Mouse (Mus musculus) neural tube, embryonic 13.5 days (tissue): ENCODE measurements around the gene Reep1. TPM values are rescaled to one million over a fixed set of nuclear protein-coding genes. Genes with fewer than 3 reads are reported as not detected.

Experiments
- ATAC-seq: fragments of 200-750 bp; cut with Nextera tagmentation; 2 replicates; pipeline ENCODE4 v1.8.0; 2017; ENCODE audit warnings: low read depth, mild to moderate bottlenecking, moderate TSS enrichment, moderate library complexity
- H3K27ac ChIP-seq: fragments of 300-500 bp; sonication (generic); replicated peaks from 2 replicates; pipeline ENCODE4 v1.5.1; 2015; ENCODE audit warnings: moderate library complexity, mild to moderate bottlenecking, inconsistent platforms
- H3K27me3 ChIP-seq: fragments of 300-500 bp; sonication (generic); 2 replicates; pipeline ENCODE4 v1.6.1; 2015; ENCODE audit warnings: mild to moderate bottlenecking, inconsistent platforms
- H3K36me3 ChIP-seq: fragments of 300-500 bp; sonication (generic); 2 replicates; pipeline ENCODE4 v1.6.1; 2015; ENCODE audit warnings: mild to moderate bottlenecking, inconsistent platforms
- H3K4me1 ChIP-seq: fragments of 300-500 bp; sonication (generic); replicated peaks from 2 replicates; pipeline ENCODE4 v1.6.1; 2015; ENCODE audit warnings: inconsistent platforms
- H3K4me2 ChIP-seq: fragments of 300-500 bp; sonication (generic); 2 replicates; pipeline ENCODE4 v1.6.1; 2015; ENCODE audit warnings: inconsistent platforms, mild to moderate bottlenecking, moderate library complexity
- H3K4me3 ChIP-seq: fragments of 300-500 bp; sonication (generic); 2 replicates; pipeline ENCODE4 v1.5.1; 2015; ENCODE audit warnings: mild to moderate bottlenecking, inconsistent platforms
- H3K9ac ChIP-seq: fragments of 300-500 bp; sonication (generic); 2 replicates; pipeline ENCODE4 v1.6.1; 2015; ENCODE audit warnings: moderate library complexity, mild to moderate bottlenecking, inconsistent platforms
- H3K9me3 ChIP-seq: fragments of 300-500 bp; sonication (generic); 2 replicates; pipeline ENCODE4 v1.6.1; 2016; ENCODE audit warnings: inconsistent platforms
- WGBS: fragments of 180-500 bp; shearing (Covaris S2); methylation state at CpG from one replicate; pipeline ENCODE4 v1.1.7; 2015; 5-methylcytosine and 5-hydroxymethylcytosine counted together
- polyA plus RNA-seq: library from polyadenylated mRNA; unstranded; fragments of >200 nt; fragmentation: Nextera tagmentation; extraction: Ambion mirVana; gene quantifications from 2 replicates; pipeline ENCODE4 v1.2.1, GENCODE M21; 2015

Gene Reep1
- polyA plus RNA-seq, 1 experiment from 2014 or later: 248 TPM

DNA sequence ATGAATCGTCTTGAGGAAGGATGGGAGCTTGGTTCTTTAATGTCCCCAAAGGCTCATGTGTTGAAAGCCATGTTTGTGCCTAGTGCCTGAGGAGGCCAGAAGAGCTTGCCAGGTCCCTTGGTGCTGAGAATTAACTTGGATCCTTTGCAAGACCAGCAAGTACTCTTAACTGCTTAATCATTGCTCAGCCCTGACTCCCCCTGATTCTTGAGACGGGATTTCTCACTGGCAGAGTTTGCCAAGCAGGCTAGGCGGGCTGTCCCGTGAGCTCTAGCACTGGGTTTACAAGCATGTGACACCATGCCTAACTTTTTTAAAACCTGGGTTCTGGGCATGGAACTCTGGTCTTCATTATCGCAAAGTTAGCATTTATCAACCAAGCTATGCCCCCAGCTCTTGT, 7.6 kb downstream of the Reep1 start:
- no peaks in the 10 kb centered on the region for H3K27me3 ChIP-seq
- no peak for ATAC-seq
- no peak overlapping the region for H3K9ac ChIP-seq
- 85% methylated on average over 5 of the region's 5 CpGs for WGBS
- no peak overlapping the region for H3K27ac ChIP-seq
- H3K4me2 ChIP-seq: no peak overlapping the region
- peaks cover 13% of the 10 kb centered on the region for H3K36me3 ChIP-seq
- H3K9me3 ChIP-seq: no peaks in the 10 kb centered on the region
- H3K4me3 ChIP-seq: no peak overlapping the region
- peaks cover 33% of the 10 kb centered on the region for H3K4me1 ChIP-seq

DNA sequence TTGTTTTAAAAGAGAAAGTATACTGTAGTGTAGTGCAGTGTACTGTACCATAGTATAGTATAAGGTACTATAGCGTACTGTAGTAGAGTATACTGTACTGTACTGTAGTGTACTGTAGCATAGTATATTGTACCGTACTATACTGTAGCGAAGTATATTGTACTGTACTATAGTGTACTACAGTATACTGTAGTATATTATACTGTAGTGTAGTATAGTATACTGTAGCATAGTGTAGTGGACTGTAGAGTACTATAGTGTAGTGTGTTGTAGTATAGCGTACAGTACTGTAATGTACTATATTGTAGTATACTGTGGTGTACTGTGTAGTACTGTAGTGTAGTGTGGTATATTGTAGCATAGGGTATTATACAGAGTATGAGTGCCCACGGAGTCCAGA, 9.1 kb downstream of the Reep1 start:
- WGBS: 95% methylated on average over 5 of the region's 5 CpGs
- Histone ChIP-seq H3K4me2 (no peak overlapping the region), H3K36me3 (peaks cover 5% of the 10 kb centered on the region; the same call in 1 of the 2 replicates), H3K27ac (no peak overlapping the region), H3K9ac (no peak overlapping the region), H3K4me1 (peaks cover 20% of the 10 kb centered on the region), H3K4me3 (no peak overlapping the region), H3K9me3 (no peaks in the 10 kb centered on the region), H3K27me3 (no peaks in the 10 kb centered on the region)
- ATAC-seq: no peak

DNA sequence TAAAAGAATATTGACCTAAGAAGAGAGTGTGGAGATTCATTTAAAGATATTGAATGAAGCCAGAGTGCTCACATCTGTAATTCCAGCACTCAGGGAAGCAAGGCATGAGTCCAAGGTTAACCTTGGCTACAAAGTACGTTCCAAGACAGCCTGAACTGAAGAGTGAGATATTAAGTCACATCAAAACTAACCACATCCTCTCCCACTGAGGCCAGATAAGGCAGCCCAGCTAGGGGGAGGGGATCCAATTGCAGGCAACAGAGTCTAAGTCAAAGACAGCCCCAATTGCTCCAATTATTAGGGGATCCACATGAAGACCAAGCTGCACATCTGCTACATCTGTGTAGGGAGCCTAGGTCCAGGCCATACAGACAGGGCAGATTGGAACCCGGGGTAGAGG, 11.0 kb downstream of the Reep1 start:
- Histone ChIP-seq H3K4me1 (peaks cover 39% of the 10 kb centered on the region), H3K9ac (no peak overlapping the region), H3K9me3 (no peaks in the 10 kb centered on the region), H3K27ac (no peak overlapping the region), H3K4me2 (no peak overlapping the region), H3K4me3 (no peak overlapping the region), H3K27me3 (no peaks in the 10 kb centered on the region), H3K36me3 (no peaks in the 10 kb centered on the region)
- WGBS: 88% methylated on average over 2 of the region's 2 CpGs
- no peak for ATAC-seq

DNA sequence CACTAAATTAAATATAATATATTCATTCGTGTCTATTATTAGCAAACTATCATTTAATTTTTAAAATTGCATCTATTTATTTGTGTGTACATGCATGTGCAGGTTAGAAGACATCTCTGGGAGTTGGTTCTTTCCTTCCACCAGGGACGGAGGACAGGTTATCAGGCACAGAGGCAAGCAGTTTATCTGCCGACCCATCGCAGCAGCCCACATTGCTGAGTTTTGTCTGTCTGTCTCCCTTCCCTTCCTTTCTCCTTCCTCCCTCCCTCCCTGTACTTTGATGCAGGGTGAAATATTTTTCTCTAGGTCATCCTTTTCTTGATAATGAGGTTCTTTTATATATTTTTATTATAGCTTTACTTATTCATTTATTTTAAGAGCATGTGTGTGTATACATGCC, 11.9 kb downstream of the Reep1 start:
- Histone ChIP-seq H3K9me3 (no peaks in the 10 kb centered on the region), H3K27ac (no peak overlapping the region), H3K4me3 (no peak overlapping the region), H3K27me3 (no peaks in the 10 kb centered on the region), H3K9ac (no peak overlapping the region), H3K4me1 (peaks cover 49% of the 10 kb centered on the region), H3K36me3 (no peaks in the 10 kb centered on the region), H3K4me2 (no peak overlapping the region)
- ATAC-seq: no peak
- 88% methylated on average over 4 of the region's 4 CpGs for WGBS

DNA sequence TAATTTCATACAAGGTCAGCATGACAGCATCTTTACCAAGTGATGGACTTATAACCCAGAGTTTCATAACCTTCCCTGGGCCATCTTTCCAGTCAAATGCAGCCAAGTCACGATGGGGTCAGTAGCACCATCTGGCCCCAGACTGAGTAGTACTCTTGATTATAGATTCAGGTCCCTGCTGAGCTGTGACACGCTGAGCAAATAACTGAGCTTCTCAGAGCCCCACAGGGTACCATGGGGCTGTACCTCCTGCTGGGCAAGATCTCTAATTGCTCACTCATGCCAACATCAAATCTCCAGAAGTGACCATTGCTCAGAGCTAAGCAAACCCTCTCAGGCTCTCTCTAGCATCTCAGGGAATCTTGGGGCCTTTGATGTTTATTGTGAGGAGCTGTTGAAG, 15.6 kb downstream of the Reep1 start:
- Histone ChIP-seq H3K27me3 (no peaks in the 10 kb centered on the region), H3K4me2 (no peak overlapping the region), H3K27ac (no peak overlapping the region), H3K36me3 (no peaks in the 10 kb centered on the region), H3K9ac (no peak overlapping the region), H3K4me3 (no peak overlapping the region), H3K9me3 (no peaks in the 10 kb centered on the region), H3K4me1 (peaks cover 31% of the 10 kb centered on the region)
- ATAC-seq: no peak
- WGBS: 9% methylated on average over 2 of the region's 2 CpGs

DNA sequence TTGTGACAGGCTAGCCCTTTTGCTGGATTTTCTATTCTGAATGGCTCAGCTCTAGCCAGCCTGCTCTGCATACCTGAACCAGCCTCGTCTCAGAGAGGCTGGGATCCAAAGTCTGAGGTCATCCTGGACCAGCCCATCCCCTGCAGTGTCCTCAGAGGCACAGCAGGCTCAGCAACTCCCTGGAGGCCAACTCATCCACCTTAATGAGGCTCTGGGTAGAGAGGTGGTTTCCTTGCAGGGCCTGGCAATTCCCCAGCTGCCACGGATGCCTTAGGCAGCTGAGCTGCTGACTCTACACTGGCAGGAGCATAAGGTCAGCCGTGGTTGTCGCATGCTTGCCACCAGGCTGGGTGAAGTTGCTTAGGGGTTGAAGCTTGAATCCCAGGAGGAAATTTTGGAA, 16.2 kb downstream of the Reep1 start:
- Histone ChIP-seq H3K36me3 (no peaks in the 10 kb centered on the region), H3K9me3 (no peaks in the 10 kb centered on the region), H3K4me1 (peaks cover 31% of the 10 kb centered on the region), H3K4me3 (no peak overlapping the region), H3K27ac (no peak overlapping the region), H3K27me3 (no peaks in the 10 kb centered on the region), H3K9ac (no peak overlapping the region), H3K4me2 (no peak overlapping the region)
- peak; percentile 34; the same call in 1 of the 2 replicates for ATAC-seq
- 45% methylated on average over 4 of the region's 4 CpGs for WGBS

DNA sequence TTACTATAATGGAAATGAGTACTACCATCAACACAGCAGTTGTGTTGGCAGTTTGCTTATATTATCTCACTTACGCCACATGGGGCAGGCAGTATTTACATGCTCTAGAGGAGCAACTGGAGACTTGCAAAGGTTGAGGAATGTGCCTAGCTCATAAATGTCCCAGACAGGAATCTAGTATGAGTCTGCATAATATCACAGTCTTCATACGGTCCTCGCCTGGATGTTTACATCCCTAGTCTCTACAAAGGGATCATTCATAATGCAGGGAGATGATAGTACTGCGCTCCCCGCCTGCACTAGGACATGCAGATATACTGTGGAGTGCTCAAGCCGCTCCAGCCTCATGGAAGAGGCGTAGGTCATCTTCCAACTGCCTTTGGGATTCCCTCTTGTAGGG, 19.3 kb downstream of the Reep1 start:
- Histone ChIP-seq H3K27me3 (no peaks in the 10 kb centered on the region), H3K4me2 (no peak overlapping the region), H3K4me1 (peaks cover 28% of the 10 kb centered on the region), H3K9me3 (no peaks in the 10 kb centered on the region), H3K9ac (no peak overlapping the region), H3K4me3 (no peak overlapping the region), H3K27ac (no peak overlapping the region), H3K36me3 (no peaks in the 10 kb centered on the region)
- ATAC-seq: no peak
- 91% methylated on average over 7 of the region's 7 CpGs for WGBS

DNA sequence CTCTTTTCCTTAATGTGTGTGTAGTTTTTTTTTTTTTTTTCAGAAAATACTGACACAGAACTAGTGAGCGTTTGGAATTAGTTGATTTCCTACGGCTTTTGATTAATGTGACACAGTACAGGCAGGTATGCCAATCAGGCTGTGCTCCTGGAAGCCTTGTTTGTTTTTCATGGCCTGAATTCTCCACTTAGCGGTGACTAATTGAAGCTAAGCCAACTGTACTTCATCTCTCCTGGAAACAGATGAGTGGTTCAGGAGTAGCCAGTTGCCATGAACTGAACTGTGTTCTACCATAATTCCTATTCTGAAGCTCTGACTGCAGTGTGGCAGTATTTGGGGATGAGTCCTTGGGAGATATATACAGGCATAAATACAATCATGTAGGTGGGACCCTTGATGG, 20.9 kb downstream of the Reep1 start:
- no peak for ATAC-seq
- Histone ChIP-seq H3K27ac (no peak overlapping the region), H3K36me3 (no peaks in the 10 kb centered on the region), H3K4me1 (peaks cover 12% of the 10 kb centered on the region), H3K4me2 (no peak overlapping the region), H3K9ac (no peak overlapping the region), H3K4me3 (no peak overlapping the region), H3K27me3 (no peaks in the 10 kb centered on the region), H3K9me3 (no peaks in the 10 kb centered on the region)
- 92% methylated on average over 3 of the region's 3 CpGs for WGBS

DNA sequence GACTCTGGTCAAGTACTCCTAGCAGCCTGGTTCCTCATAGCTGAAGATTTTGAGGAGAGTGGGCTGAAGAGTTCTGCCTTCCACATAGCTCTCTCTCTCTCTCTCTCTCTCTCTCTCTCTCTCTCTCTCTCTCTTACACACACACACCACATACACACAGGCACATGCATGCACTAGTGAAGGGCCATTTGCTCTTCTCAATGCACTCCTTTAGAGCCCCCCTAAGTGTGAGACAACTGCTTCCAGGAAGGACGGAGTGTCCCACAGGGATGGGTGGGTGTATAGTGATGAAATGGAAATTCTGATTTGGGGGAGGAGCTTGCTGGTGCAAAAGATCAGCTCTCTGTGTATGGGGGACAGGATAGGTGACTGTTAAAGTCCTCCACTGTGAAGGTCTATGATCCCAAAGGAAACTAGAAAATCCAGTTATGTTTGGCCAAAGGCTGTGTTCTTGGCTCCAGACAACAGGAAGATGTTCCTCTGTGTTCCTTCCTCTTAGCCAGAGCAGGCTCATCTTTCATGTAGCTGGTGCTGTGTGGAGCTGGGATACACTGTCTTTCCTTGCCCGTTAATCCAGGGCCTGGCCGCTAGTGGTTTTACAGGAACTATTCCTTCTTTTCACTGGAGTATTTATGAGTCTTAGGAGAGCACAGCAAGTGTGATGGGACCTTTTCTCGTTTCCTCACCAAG, 27.7 kb downstream of the Reep1 start:
- peak overlapping the region; percentile 33 for H3K27ac ChIP-seq
- no peaks in the 10 kb centered on the region for H3K36me3 ChIP-seq
- ATAC-seq: no peak
- H3K27me3 ChIP-seq: no peaks in the 10 kb centered on the region
- H3K9ac ChIP-seq: no peak overlapping the region
- no peak overlapping the region for H3K4me2 ChIP-seq
- 38% methylated on average over 4 of the region's 4 CpGs for WGBS
- H3K4me3 ChIP-seq: no peak overlapping the region
- peaks cover 45% of the 10 kb centered on the region for H3K4me1 ChIP-seq
- H3K9me3 ChIP-seq: no peaks in the 10 kb centered on the region

DNA sequence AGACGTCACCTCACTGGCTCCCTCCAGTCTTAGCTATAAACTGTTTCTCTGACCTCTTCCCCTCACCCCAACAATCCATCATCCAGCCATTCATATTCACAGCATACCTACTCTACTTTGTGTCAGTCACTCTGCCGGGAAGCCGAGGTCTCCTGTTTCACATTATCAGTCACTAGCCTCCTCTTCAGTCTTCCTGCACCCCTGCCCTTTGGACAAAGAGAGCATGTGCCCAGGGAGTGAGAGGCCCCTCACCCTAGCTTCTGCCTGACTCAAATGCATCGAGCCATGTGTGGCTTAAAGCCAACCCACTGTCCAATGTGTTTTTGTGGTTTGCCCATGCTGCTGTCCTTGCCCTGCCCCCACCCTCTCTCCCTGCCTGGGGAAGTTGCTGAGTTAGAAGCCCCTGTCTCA, 28.2 kb downstream of the Reep1 start:
- Histone ChIP-seq H3K4me2 (no peak overlapping the region), H3K36me3 (no peaks in the 10 kb centered on the region), H3K4me1 (peaks cover 50% of the 10 kb centered on the region), H3K9me3 (no peaks in the 10 kb centered on the region), H3K9ac (no peak overlapping the region), H3K4me3 (no peak overlapping the region), H3K27me3 (no peaks in the 10 kb centered on the region), H3K27ac (peak overlapping the region; percentile 33; the same call in 1 of the 2 replicates)
- 13% methylated on average over 4 of the region's 4 CpGs for WGBS
- ATAC-seq: no peak

DNA sequence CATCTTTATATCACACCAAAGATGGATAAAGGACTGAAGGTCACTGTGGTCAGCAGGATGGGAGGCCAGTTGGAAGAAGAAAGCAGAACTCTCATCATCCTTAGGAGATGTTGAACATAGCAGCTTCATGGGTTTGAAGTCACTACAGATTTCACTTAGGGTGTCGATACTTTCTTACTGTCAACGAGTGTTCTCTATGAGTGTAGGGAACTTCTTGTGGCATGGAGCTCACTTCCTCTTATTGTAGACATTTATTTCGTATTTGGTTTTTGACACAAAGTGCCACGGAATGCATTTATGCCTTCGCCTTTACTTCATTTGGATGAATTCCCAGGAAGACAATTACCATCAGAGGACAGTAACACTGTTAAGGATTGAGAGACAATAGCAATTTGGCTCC, 28.7 kb downstream of the Reep1 start:
- H3K27ac ChIP-seq: 0 out of 2 replicates have a peak overlapping the region, but pooled peaks have one; percentile 33
- WGBS: 86% methylated on average over 5 of the region's 5 CpGs
- H3K9me3 ChIP-seq: no peaks in the 10 kb centered on the region
- H3K36me3 ChIP-seq: no peaks in the 10 kb centered on the region
- H3K9ac ChIP-seq: no peak overlapping the region
- ATAC-seq: no peak
- peaks cover 55% of the 10 kb centered on the region for H3K4me1 ChIP-seq
- H3K4me2 ChIP-seq: no peak overlapping the region
- no peaks in the 10 kb centered on the region for H3K27me3 ChIP-seq
- H3K4me3 ChIP-seq: no peak overlapping the region

DNA sequence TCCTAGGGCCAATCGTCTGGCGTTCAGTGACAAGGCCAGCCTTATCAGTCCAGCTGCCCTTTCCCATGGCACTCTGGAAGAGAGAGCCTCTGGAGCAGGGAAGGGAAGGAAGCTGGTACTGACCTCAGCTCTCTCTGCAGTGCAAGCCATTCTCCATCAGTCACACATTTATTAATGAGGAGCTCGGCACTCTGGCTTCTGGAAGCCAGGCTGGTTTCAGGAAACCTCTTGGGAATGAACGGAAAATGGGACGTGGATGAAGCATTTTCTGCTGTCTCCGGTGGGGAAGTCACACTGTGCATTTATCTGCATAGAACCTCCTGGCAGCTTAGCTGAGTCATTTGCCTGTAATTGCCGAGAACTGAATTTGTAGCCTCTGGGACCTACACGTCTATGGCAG, 29.8 kb downstream of the Reep1 start:
- Histone ChIP-seq H3K9ac (no peak overlapping the region), H3K27ac (0 out of 2 replicates have a peak overlapping the region, but pooled peaks have one; percentile 6), H3K4me3 (no peak overlapping the region), H3K36me3 (no peaks in the 10 kb centered on the region), H3K27me3 (no peaks in the 10 kb centered on the region), H3K4me2 (no peak overlapping the region), H3K4me1 (peaks cover 59% of the 10 kb centered on the region), H3K9me3 (no peaks in the 10 kb centered on the region)
- ATAC-seq: no peak
- WGBS: 59% methylated on average over 8 of the region's 8 CpGs

DNA sequence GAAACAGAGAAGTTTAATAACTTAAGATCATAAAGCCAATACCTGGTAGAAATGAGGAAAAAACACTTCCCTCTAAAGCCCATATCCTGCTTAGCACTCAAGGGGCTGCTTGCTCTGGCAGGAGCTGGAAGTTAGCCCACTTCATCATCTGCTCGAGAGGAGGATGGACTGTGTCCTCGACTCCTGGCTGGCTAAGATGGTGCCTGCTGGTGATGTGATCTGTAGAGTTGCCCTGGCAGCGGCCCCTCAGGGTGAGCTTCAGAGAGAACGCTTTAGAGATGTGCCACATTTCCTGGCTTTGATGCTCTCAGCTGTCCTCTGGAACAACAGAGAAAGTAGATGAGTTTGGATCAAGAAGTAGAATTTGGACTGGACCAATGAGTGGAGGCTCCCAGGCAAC, 31.2 kb downstream of the Reep1 start:
- Histone ChIP-seq H3K4me1 (peaks cover 59% of the 10 kb centered on the region), H3K27ac (no peak overlapping the region), H3K4me2 (no peak overlapping the region), H3K9me3 (no peaks in the 10 kb centered on the region), H3K36me3 (no peaks in the 10 kb centered on the region), H3K27me3 (no peaks in the 10 kb centered on the region), H3K9ac (no peak overlapping the region), H3K4me3 (no peak overlapping the region)
- no peak for ATAC-seq
- WGBS: 78% methylated on average over 4 of the region's 4 CpGs
